Mouse (Mus musculus): Measurements from ENCODE around the gene Olfr1357. TPM values are rescaled to one million over a fixed set of nuclear protein-coding genes. Genes with fewer than 3 reads are reported as not detected.

Gene Olfr1357
- total and polyA plus RNA-seq, 2 experiments: not detected

DNA sequence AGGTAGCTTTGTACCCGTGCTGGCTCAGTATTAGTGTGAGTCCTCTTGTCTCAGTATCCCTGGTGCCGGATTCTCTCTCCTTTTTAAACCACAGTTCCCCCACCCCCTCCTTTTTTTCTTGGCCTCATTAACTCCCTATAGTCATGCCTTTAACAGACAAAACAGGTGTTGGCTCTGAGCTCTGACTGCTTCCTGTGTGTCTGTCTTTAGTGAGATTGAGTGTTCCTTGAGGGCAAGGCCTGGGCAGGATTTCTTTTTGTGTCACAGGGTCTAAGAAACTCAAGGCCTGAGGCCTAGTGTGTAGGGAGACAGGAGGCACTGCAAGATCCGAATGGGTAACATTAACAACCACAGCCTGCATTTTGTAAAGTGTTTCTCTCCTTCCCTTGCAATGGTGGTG, 39.7 kb downstream of the Olfr1357 start:
- Histone ChIP-seq H3K4me3 (ENCODE audit: insufficient read depth, low read depth, low read length) (no peak overlapping the region), H3K4me1 (ENCODE audit: control insufficient read depth, insufficient read depth, low read length) (peaks cover 2% of the 10 kb centered on the region), H3K27ac (replicated peaks; ENCODE audit: insufficient read depth, low read depth, low read length) (no peak overlapping the region), H3K27me3 (ENCODE audit: control insufficient read depth, insufficient read depth, low read length) (no peaks in the 10 kb centered on the region), H3K9ac (ENCODE audit: low read depth, low read length) (no peak overlapping the region), H3K36me3 (ENCODE audit: control insufficient read depth, insufficient read depth, low read length) (peaks cover 9% of the 10 kb centered on the region; the same call in 1 of the 2 replicates), H3K79me2 (ENCODE audit: control insufficient read depth, insufficient read depth, low read length) (no peaks in the 10 kb centered on the region)
- DNase-seq (ENCODE audit: extremely low read depth, low read depth, low spot score): no peak
- no peak for TF ChIP-seq POLR2A (IDR thresholded peaks at IDR 0.05; ENCODE audit: extremely low read depth, insufficient read depth, low read length)
- TF ChIP-seq CTCF (IDR thresholded peaks at IDR 0.05; ENCODE audit: low read depth, low read length): no peak
- WGBS: 93% methylated on average over 3 of the region's 3 CpGs

DNA sequence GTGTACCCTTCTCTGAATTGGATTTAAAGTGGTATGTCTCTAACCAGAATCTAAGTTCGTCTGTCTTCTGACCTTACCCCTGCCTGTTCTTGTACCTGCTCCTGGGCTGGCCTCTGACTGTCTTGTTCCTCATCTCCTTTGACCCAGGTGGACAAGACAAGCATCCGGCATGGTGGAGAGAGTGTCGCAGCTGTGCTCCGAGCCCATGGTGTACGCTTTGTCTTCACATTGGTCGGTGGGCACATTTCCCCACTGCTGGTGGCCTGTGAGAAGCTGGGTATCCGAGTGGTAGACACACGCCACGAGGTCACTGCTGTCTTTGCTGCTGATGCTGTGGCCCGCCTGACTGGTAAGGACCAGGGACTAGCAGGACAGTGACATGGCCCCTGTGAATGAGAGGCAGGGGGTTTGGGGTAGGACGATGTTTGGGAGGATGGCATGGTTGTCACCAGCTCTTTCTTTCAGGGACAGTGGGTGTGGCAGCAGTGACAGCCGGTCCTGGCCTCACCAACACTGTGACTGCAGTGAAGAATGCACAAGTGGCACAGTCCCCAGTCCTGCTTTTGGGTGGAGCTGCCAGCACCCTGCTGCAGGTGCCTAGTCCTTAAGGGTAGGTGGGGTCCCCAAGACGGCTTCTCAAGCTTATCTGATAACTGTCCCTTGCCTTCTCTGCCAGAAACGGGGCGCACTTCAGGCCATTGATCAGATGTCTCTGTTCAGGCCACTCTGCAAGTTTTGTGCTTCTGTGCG, 41.3 kb downstream of the Olfr1357 start:
- H3K27me3 ChIP-seq (ENCODE audit: control insufficient read depth, insufficient read depth, low read length): no peaks in the 10 kb centered on the region
- H3K4me3 ChIP-seq (ENCODE audit: insufficient read depth, low read depth, low read length): no peak overlapping the region
- no peak overlapping the region for H3K9ac ChIP-seq (ENCODE audit: low read depth, low read length)
- H3K79me2 ChIP-seq (ENCODE audit: control insufficient read depth, insufficient read depth, low read length): no peaks in the 10 kb centered on the region
- no peak for DNase-seq (ENCODE audit: extremely low read depth, low read depth, low spot score)
- H3K27ac ChIP-seq (replicated peaks; ENCODE audit: insufficient read depth, low read depth, low read length): no peak overlapping the region
- WGBS: 96% methylated on average over 16 of the region's 16 CpGs
- no peak for TF ChIP-seq POLR2A (IDR thresholded peaks at IDR 0.05; ENCODE audit: extremely low read depth, insufficient read depth, low read length)
- no peak for TF ChIP-seq CTCF (IDR thresholded peaks at IDR 0.05; ENCODE audit: low read depth, low read length)
- H3K36me3 ChIP-seq (ENCODE audit: control insufficient read depth, insufficient read depth, low read length): peaks cover 8% of the 10 kb centered on the region; the same call in 1 of the 2 replicates
- H3K4me1 ChIP-seq (ENCODE audit: control insufficient read depth, insufficient read depth, low read length): peaks cover 2% of the 10 kb centered on the region

DNA sequence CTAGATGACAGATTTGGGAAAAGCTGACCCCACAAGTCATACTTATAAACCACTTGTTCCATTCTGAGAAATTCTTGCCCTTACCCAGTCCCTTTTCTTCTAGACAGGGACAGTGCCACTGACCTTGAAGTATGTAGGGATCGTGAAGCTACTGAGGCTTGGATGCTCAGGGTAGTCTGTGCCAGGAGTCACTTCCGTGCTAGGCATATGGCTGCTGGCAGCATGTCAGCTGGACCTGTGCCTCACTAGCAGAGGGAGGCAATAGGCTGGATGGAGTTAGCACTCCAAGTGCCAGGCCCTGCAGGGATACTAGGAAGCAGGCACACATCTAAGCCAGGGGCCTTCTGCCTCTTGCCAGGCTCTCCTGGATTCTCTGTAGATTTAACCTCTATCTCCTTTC, 42.2 kb downstream of the Olfr1357 start:
- H3K27me3 ChIP-seq (ENCODE audit: control insufficient read depth, insufficient read depth, low read length): no peaks in the 10 kb centered on the region
- no peaks in the 10 kb centered on the region for H3K79me2 ChIP-seq (ENCODE audit: control insufficient read depth, insufficient read depth, low read length)
- H3K27ac ChIP-seq (replicated peaks; ENCODE audit: insufficient read depth, low read depth, low read length): no peak overlapping the region
- no peak for TF ChIP-seq POLR2A (IDR thresholded peaks at IDR 0.05; ENCODE audit: extremely low read depth, insufficient read depth, low read length)
- no peak for TF ChIP-seq CTCF (IDR thresholded peaks at IDR 0.05; ENCODE audit: low read depth, low read length)
- H3K9ac ChIP-seq (ENCODE audit: low read depth, low read length): no peak overlapping the region
- H3K4me1 ChIP-seq (ENCODE audit: control insufficient read depth, insufficient read depth, low read length): peaks cover 2% of the 10 kb centered on the region
- peaks cover 8% of the 10 kb centered on the region; the same call in 1 of the 2 replicates for H3K36me3 ChIP-seq (ENCODE audit: control insufficient read depth, insufficient read depth, low read length)
- DNase-seq (ENCODE audit: extremely low read depth, low read depth, low spot score): peak; percentile 12
- no peak overlapping the region for H3K4me3 ChIP-seq (ENCODE audit: insufficient read depth, low read depth, low read length)
- 5% methylated on average over 2 of the region's 2 CpGs for WGBS

DNA sequence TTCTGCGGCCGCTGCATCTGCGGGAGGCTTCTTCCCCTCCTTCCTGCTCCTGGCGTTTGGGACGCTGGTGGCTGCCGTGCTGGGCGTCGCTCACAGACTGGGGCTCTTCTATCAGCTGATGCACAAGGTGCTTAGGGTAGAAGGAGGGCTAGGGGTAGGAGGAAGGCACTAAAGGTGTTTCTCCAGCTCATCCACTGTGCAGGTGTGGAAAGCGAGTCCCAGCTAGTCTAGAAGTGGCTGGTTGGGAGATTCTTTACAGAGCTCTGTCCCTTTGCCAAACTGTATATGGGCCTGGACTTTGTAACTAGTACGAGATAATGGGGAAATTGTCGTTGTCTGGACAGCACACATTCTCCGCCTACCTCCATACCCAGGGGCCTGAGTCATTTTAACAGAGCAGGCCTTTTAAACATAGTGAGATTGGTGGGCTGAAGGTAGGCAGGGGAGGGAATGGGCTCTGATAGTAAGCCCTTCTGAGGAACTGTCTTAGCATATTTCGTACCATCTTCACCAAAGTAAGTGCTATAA, 42.7 kb downstream of the Olfr1357 start:
- no peaks in the 10 kb centered on the region for H3K79me2 ChIP-seq (ENCODE audit: control insufficient read depth, insufficient read depth, low read length)
- peak overlapping the region; percentile 81 for H3K9ac ChIP-seq (ENCODE audit: low read depth, low read length)
- H3K4me1 ChIP-seq (ENCODE audit: control insufficient read depth, insufficient read depth, low read length): peaks cover 2% of the 10 kb centered on the region
- H3K27ac ChIP-seq (replicated peaks; ENCODE audit: insufficient read depth, low read depth, low read length): peak overlapping the region; percentile 95
- peak overlapping the region; percentile 84 for H3K4me3 ChIP-seq (ENCODE audit: insufficient read depth, low read depth, low read length)
- no peak for TF ChIP-seq POLR2A (IDR thresholded peaks at IDR 0.05; ENCODE audit: extremely low read depth, insufficient read depth, low read length)
- no peak for TF ChIP-seq CTCF (IDR thresholded peaks at IDR 0.05; ENCODE audit: low read depth, low read length)
- peak; percentile 33 for DNase-seq (ENCODE audit: extremely low read depth, low read depth, low spot score)
- peaks cover 6% of the 10 kb centered on the region; the same call in 1 of the 2 replicates for H3K36me3 ChIP-seq (ENCODE audit: control insufficient read depth, insufficient read depth, low read length)
- H3K27me3 ChIP-seq (ENCODE audit: control insufficient read depth, insufficient read depth, low read length): no peaks in the 10 kb centered on the region
- 8% methylated on average over 13 of the region's 13 CpGs for WGBS

DNA sequence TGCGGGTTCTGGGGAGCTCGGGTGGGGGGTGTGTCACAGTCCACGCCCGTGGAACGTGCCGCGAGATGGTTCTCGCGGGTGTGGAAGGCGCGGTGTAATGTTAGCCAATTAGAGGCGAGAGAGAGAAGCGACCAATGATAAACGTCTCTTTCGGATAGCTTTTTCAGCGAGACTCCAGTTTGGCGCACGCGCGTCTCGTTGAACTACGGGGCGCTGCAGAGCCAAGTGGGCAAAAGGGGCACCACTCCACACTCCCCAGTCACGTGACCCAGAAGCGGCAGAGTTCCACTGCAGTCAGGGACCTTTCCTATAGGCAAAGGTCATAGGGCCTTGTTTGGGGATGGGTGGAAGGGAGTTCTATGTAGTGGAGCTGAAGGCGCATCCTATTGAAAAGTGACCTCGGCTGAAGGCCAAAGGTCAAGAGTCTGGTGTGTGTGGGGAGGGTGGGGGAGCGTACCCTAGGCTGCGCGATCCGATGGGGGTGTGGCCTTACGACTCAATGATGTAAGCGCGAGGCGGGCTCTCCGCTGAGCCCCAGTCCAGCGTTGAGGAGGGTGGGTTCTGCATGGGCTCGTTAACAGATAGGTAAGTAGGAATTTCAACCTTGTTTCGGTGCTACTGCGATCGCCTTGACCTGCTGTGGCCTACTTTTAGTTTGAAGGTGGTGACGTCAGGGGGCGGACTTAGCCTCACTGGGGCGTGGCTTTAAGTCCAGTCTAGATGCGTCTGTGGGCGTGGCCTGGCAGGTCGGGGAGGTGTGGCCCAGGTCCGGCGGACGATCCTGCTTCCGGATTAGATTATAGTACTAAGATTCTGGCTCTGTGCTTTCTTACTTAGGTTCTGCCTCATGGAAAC, 43.4 kb downstream of the Olfr1357 start, which contains the start of gene Ilvbl:
TSS of gene Ilvbl (plus strand) at position 97 of the 855 bp plus-strand sequence.
- Histone ChIP-seq H3K9ac (ENCODE audit: low read depth, low read length) (peak within 1 kb of the TSS; percentile 81), H3K79me2 (ENCODE audit: control insufficient read depth, insufficient read depth, low read length) (no peaks in the 10 kb centered on the region), H3K27ac (replicated peaks; ENCODE audit: insufficient read depth, low read depth, low read length) (peak within 1 kb of the TSS; percentile 95), H3K4me3 (ENCODE audit: insufficient read depth, low read depth, low read length) (peak within 1 kb of the TSS; percentile 84), H3K27me3 (ENCODE audit: control insufficient read depth, insufficient read depth, low read length) (no peaks in the 10 kb centered on the region), H3K36me3 (ENCODE audit: control insufficient read depth, insufficient read depth, low read length) (peaks cover 2% of the 10 kb centered on the region; the same call in 1 of the 2 replicates), H3K4me1 (ENCODE audit: control insufficient read depth, insufficient read depth, low read length) (peaks cover 2% of the 10 kb centered on the region)
- no peak for TF ChIP-seq CTCF (IDR thresholded peaks at IDR 0.05; ENCODE audit: low read depth, low read length)
- no peak for TF ChIP-seq POLR2A (IDR thresholded peaks at IDR 0.05; ENCODE audit: extremely low read depth, insufficient read depth, low read length)
- under 1% methylated on average over 51 of the region's 51 CpGs for WGBS
- DNase-seq (ENCODE audit: extremely low read depth, low read depth, low spot score): peak; percentile 93
